Mouse (Mus musculus) adrenal gland, postnatal 4 days (tissue): ENCODE measurements around the gene Dab1. TPM values are rescaled to one million over a fixed set of nuclear protein-coding genes. Genes with fewer than 3 reads are reported as not detected.
A peak's percentile ranks its signal among the peaks of the same experiment; 100 is the strongest.

Source experiments
- DNase-seq, 2 experiments: peaks; one replicate each; pipeline ENCODE4 v3.0.0; 2021 to 2022; ENCODE audit warnings: low spot score in 2 of 2, mixed read lengths in 2 of 2
- total RNA-seq, 2 experiments: library from RNA; stranded (reverse); gene quantifications; 2 replicates each; pipeline ENCODE4 v1.2.3; 2021

Dab1 gene
- total RNA-seq, 2 experiments from 2014 or later, result 2.1 to 4.3 TPM

GRCm38 (mm10) chr4:104500646-104501045, 881.5 kb downstream of the Dab1 start:
- no peak for DNase-seq

- no peak for DNase-seq
Observed at GRCm38 (mm10) chr4:104501245-104501644, 882.1 kb downstream of the Dab1 start.

- no peak for DNase-seq
Observed at GRCm38 (mm10) chr4:104504916-104505315, 885.8 kb downstream of the Dab1 start.

- no peak for DNase-seq
Observed at GRCm38 (mm10) chr4:104509230-104509985, 890.2 kb downstream of the Dab1 start.

GRCm38 (mm10) chr4:104511855-104512254, 892.7 kb downstream of the Dab1 start:
- no peak for DNase-seq

- DNase-seq, result no peak
Observed at GRCm38 (mm10) chr4:104512513-104512912, 893.4 kb downstream of the Dab1 start.

- DNase-seq, result no peak
Observed at GRCm38 (mm10) chr4:104513622-104514021, 894.5 kb downstream of the Dab1 start.

GRCm38 (mm10) chr4:104514568-104515000, 895.4 kb downstream of the Dab1 start:
- DNase-seq, result peak in 1 of 2 experiments; percentile 5

GRCm38 (mm10) chr4:104515681-104516080, 896.5 kb downstream of the Dab1 start:
- DNase-seq, result no peak

- DNase-seq, result no peak
Observed at GRCm38 (mm10) chr4:104522324-104522723, 903.2 kb downstream of the Dab1 start.

GRCm38 (mm10) chr4:104523776-104524175, 904.6 kb downstream of the Dab1 start:
- DNase-seq, result no peak

- DNase-seq, result no peak
Observed at GRCm38 (mm10) chr4:104529905-104530646, 910.9 kb downstream of the Dab1 start.

- DNase-seq, result no peak
Observed at GRCm38 (mm10) chr4:104532846-104533245, 913.7 kb downstream of the Dab1 start.

GRCm38 (mm10) chr4:104538420-104538819, 919.3 kb downstream of the Dab1 start:
- no peak for DNase-seq

GRCm38 (mm10) chr4:104539047-104539446, 919.9 kb downstream of the Dab1 start:
- DNase-seq, result no peak

- no peak for DNase-seq
Observed at GRCm38 (mm10) chr4:104547091-104547490, 927.9 kb downstream of the Dab1 start.

- DNase-seq, result no peak
Observed at GRCm38 (mm10) chr4:104548287-104548686, 929.1 kb downstream of the Dab1 start.

- no peak for DNase-seq
Observed at GRCm38 (mm10) chr4:104550581-104551205, 931.5 kb downstream of the Dab1 start.

- DNase-seq, result no peak
Observed at GRCm38 (mm10) chr4:104551390-104552070, 932.4 kb downstream of the Dab1 start.

GRCm38 (mm10) chr4:104555408-104555807, 936.2 kb downstream of the Dab1 start:
- no peak for DNase-seq

- no peak for DNase-seq
Observed at GRCm38 (mm10) chr4:104563512-104563911, 944.4 kb downstream of the Dab1 start.
